Mouse (Mus musculus): ENCODE measurements around the gene Csmd2.

DNA sequence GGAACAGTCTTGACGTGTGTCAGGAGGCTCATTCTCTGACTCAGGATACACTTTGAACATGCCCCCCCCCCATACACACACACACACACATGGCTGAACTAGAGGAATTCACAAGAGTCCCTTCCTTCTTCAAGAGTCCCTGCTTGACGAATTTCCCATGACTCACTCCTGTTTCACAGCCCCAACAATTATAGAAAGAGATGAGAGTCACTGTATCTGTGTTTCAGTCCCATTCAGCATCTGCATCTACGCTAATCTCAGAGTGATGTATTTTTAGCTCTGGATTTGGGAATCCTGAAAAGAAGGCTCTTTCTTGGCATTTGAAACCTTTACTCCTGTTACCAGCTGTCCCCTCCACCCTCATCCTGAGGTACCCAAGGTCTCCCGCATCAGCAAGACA, 406.2 kb downstream of the Csmd2 start:
- TF ChIP-seq CTCF (IDR thresholded peaks at IDR 0.05; ENCODE audit: low read depth) (no peak), EP300 (optimal IDR thresholded peaks at IDR 0.05) (no peak)
